Mouse (Mus musculus) fat pad, adult 2 months (tissue): ENCODE measurements around the gene Man2a1.

Experiments used
- DNase-seq: peaks from one replicate; pipeline ENCODE4 v3.0.0-alpha.2; 2011; ENCODE audit warnings: low read depth, low spot score; ENCODE audit errors: extremely low read depth

The Man2a1 gene

DNA sequence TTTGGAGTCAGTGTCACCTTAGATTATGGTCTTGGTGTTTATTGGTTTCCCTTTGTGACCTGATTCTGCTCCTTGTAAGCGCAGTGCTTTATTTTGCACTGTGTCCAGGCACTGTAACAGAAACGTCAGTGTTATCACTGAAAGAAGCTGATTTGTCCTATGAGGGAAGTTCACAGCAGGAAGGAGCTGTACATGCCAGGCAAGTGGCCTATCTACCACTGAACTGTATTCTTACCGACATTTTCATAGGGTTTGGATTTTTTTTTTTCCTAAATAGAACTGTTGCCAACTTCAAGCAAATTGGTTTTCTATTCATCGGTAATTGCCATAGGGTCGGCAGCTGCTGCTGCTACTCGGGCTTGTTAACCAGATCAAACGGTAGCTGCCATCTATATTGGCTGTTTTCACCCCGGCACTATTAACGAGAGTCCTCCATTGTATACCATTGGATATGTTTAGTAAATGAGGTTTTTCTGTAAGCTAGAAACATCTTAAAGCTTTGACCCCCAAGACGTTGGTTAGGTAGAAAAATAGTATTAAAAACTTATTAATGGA, 96.8 kb downstream of the Man2a1 start:
- no peak for DNase-seq

DNA sequence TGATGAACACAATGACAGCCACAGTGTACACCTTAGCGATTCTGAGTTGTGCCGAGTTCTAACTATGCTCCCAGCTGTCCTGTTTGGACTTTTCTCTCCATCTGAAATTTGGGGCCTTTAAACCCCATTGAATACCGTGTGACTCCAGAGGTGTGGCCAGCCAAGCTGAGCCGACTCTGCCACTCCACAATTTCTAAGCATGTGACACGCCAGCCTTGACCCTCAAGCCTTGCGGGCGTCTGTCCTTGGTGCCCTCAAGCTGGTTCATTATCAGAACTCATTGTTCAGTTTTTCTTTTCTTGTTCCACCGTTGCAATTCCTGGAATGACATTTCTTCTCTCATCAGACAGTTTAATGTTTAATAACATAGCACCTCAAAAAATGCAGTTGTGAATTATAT, 98.0 kb downstream of the Man2a1 start:
- no peak for DNase-seq

- no peak for DNase-seq
Observed at GRCm38 (mm10) chr17:64703649-64704230, 103.2 kb downstream of the Man2a1 start.

DNA sequence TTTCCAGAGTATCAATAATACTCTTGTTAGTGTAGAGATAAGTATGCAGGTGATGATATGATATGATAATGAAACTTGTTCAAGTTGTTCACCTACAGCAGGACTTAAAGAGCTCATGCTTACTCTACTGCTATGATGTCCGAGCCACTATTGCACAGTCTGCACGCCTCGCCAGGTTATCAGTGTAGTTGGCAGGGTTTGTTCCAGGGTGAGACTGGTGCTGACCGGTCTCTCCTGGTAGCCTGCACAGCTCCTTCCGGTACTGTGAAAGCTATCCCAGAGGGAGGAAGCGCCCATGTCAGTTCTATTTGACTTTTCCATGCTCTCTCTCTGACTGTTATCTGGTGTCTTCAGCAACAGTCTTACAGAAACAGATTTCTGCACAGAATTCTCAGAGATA, 107.0 kb downstream of the Man2a1 start:
- no peak for DNase-seq

DNA sequence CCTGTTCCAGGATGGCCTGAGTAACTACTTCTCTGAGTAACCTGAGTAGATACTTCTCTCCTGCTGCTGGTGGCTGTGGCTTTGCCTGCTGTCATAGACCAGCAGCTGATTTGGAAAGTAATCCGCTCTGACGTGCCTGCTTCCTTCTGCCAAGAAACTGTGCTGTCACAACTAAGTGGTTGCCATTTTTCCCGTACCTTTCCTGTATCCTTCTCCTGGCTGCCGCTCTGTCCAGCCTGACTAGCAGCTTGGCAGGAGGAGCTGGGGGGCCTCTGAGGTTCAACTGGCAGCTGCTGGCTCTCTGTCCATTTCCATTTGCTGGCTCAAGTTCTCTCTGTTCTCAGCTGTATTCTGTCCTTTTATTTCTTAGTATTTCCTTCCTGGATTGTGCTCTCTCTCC, 115.8 kb downstream of the Man2a1 start:
- peak; percentile 18 for DNase-seq

DNA sequence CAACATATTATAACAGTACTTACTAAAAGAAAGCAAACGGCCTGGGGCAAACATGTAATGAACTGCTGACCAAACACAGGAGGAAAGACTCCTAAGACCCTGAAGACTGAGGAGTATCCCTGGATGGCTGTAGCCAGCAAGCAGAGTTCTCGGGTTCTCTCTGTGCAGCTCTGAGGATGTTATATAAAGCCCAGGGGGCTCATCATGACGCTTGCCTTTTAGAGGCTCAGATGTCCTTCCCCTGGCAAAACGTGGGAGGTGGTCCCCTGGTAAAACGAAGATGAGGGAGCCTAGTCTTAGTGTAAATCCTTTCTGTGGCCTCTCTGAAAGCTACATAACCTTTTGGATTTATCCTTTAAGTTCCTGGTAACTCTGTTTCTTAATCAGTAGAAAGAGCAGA, 119.2 kb downstream of the Man2a1 start:
- DNase-seq: no peak

GRCm38 (mm10) chr17:64721112-64721511, 120.6 kb downstream of the Man2a1 start:
- DNase-seq: no peak

DNA sequence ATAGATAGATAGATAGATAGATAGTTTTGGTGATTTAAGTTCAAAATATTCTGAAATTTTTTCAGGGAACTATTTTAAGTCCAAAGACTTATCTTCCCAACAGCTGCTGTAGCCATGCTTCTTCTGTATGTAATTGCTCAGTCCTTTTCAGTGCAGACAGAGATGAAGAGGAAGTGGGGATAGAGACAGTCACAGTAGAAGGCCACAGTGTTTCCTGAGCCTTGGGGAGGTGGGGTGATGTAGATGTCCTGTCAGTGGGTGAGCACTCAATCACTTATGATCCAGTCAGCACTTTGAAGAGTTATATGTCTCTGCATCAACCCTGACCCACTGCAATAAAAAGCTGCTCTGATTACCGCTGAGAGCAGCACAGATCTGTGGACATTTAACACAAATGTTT, 122.6 kb downstream of the Man2a1 start:
- DNase-seq: no peak

- DNase-seq: no peak
Observed at GRCm38 (mm10) chr17:64725214-64725613, 124.7 kb downstream of the Man2a1 start.

DNA sequence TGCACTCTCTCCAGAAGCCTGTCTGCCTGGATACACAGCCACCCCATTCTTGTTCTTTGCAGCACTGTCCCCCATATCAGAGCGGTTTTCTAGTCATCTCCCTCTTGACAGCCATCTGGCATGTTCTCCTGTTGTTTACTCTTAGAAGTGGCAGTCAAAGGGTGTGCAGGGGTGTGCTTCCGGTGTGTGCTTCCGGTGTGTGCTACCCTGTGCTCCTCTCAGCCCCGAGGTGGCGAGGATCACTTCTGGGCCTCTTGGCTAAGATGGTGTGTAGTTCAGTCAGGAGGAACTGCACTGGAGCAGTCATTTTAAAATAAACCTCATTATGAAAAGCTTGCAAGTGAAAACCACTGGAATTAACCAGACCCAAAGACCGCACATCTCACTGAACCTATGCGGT, 125.5 kb downstream of the Man2a1 start:
- no peak for DNase-seq

DNA sequence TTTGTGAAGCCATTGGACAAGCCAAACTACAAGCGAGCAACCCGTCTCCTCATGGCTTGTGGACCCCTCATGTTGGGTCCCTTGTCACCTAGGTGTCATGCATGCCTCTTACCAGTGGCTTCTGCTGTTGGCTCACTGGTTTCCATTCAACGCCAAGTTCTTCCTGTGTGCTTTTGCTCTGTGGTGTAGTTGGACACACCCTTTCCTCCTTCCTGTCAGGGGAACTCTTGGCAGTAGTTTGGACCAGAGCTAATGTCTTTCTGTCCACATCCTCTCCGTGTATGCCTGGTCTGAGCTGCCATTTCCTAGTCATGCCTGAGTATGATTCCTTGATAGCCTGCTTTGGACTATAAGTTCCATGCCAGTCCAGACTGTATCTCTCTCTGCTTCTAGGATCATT, 135.0 kb downstream of the Man2a1 start:
- DNase-seq: no peak

DNA sequence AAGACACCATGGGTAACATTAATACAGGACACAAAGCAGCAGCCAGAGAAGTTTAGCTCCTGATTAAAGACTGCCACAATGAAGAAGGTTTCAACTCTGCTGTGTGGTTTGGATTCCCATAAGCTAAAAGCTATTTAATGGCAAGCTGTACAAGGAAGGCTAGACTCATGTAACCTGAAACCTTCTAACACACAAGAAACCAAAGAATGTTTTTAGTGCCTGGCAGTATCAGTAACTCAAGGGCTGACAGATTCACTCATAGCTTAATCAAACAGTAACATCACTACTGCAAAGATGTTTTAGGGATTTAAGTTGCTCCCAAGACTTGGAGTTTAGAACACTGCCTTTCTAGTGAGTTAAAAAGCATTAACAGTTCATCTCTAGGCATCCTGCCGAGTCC, 137.4 kb downstream of the Man2a1 start:
- no peak for DNase-seq

DNA sequence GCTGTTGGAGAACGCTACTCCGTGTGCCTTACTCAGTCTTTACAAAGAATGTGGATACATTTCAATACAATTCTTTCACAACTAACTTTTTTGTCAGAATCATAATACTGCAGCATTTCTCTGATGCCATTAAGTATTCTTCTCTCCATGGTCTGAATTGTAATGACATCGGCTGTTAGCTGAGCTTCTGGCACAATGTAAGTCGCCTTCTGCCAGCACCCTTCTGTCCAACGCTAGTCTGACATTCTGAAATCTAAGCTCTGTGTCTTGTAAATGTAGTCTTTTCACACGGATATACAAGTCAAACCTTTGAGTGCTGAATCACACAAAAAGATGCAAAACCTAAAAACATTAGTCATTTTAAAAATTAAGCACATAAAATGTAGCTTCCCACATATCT, 138.6 kb downstream of the Man2a1 start:
- DNase-seq: no peak

GRCm38 (mm10) chr17:64742715-64743605, 142.4 kb downstream of the Man2a1 start:
- DNase-seq: no peak

GRCm38 (mm10) chr17:64743606-64744300, 143.2 kb downstream of the Man2a1 start:
- no peak for DNase-seq

DNA sequence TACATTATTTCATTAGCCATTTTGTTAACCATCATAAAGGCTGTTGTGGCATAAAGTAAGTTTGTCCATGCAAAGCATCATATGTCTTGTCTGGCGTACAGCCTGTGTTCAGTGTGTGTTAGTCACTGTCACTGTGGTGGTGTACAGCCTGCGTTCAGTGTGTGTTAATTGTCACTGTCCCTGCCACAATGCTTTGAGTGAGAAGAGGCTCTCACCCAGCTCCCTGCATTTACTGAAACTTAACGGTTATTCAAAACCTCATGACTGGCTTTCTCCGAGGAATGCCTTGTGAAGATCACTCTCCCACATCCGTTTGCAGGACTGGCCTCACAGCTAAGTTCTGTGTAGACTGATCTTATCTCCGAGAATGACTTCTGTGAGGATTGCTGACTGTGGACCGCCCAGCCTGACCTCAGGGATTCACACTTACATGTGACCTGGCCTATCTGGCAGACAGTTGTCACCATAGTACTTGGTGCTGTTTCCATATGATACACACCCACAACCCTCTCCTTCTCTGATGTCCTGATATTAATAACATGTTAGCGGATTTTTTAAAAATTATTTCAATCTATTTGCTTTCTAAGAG, 146.2 kb downstream of the Man2a1 start:
- DNase-seq: no peak

DNA sequence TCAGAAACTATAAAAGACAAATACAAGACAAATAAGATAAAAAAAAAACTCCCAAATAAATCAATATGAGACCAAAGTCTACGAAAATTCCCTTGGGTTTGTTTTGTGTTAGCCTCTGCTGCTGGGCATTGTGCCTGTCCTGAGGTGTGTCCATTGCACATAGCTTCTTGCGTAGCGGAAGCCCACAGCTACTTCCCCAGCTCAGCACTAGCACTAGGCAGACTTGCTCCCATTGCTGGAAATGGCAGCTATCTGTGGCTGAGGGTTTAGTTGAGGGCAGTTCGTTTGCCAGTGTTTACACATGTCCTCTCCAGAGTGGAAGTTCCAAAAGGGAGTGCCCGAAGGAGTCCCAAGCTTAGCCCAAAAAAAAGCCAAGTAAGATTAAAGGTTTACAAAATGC, 146.9 kb downstream of the Man2a1 start:
- no peak for DNase-seq

DNA sequence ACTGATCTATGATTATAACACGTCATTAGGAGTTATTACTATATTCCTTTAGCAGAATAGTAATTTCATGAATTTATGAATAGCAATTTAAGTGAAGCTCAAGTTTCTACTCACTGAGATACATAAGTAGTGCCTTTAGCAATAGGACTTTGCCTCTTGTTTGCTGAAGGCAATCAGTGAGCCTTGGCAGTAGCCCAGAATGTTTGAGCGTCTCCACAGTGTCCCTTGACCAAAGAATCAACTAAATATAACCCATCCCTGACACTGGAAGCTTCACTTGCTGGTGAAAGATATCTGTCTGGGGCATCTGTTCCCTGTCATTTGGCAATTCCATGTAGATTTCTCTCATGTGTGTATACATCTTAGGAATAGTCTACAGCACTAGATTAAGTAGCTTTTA, 147.6 kb downstream of the Man2a1 start:
- DNase-seq: no peak

GRCm38 (mm10) chr17:64749146-64749545, 148.6 kb downstream of the Man2a1 start:
- no peak for DNase-seq

DNA sequence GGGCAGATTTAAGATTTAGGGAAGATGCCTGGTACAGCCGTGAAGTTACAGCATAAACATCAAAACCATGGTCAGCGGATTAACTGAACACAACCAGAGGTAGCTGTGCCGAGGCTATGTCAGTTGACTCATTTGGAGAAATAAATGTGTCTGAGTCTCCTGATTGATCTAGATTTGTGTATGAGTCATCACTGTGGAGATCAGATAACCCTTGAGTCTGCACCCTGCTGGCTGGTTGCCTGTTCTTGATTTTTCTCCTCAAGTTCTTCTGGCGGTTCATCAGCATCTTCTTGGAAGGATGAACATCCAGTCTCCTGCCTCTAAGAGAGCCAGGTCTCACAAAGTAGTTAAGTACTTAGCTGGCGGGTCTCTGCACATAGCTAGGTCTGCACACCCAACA, 150.7 kb downstream of the Man2a1 start:
- no peak for DNase-seq
